Mouse (Mus musculus) small intestine, adult 2 months (tissue): ENCODE measurements around the gene Olfr1378. TPM values are rescaled to one million over a fixed set of nuclear protein-coding genes. Genes with fewer than 3 reads are reported as not detected.

Source experiments
- H3K27ac ChIP-seq: fragments of 200-500 bp; 2 replicates; pipeline ENCODE4 v1.5.1; 2012; ENCODE audit warnings: low read depth, low read length, control low read depth, inconsistent platforms; ENCODE audit not compliant: insufficient read depth
- H3K27me3 ChIP-seq: fragments of 200-500 bp; 2 replicates; pipeline ENCODE4 v1.6.1; 2012; ENCODE audit warnings: mild to moderate bottlenecking, moderate library complexity, low read length, inconsistent platforms; ENCODE audit not compliant: control insufficient read depth, insufficient read depth
- H3K36me3 ChIP-seq: fragments of 200-500 bp; 2 replicates; pipeline ENCODE4 v1.6.1; 2012; ENCODE audit warnings: mild to moderate bottlenecking, low read length, control low read depth, inconsistent platforms; ENCODE audit not compliant: control insufficient read depth, insufficient read depth
- H3K4me1 ChIP-seq: fragments of 200-500 bp; 2 replicates; pipeline ENCODE4 v1.6.1; 2012; ENCODE audit warnings: low read length, inconsistent platforms, mixed read lengths; ENCODE audit not compliant: control insufficient read depth, insufficient read depth, insufficient read length
- H3K4me3 ChIP-seq: fragments of 200-500 bp; 2 replicates; pipeline ENCODE4 v1.5.1; 2012; ENCODE audit warnings: low read depth, mild to moderate bottlenecking, control low read depth, inconsistent platforms, low read length, moderate library complexity
- CTCF ChIP-seq: fragments of 200-500 bp; IDR thresholded peaks from 2 replicates; pipeline ENCODE4 v1.5.1; 2012; ENCODE audit warnings: low read depth, mild to moderate bottlenecking, control low read depth, inconsistent platforms, low read length, moderate library complexity, mixed read lengths; ENCODE audit not compliant: insufficient replicate concordance, insufficient read length; ENCODE audit errors: extremely low read depth
- POLR2A ChIP-seq: fragments of 200-500 bp; IDR thresholded peaks from 2 replicates; pipeline ENCODE4 v1.6.1; 2012; ENCODE audit warnings: low read depth, mild to moderate bottlenecking, control low read depth, inconsistent platforms, low read length, moderate library complexity
- WGBS: fragments of 180-500 bp; shearing (Covaris S2); methylation state at CpG from one replicate; pipeline ENCODE4 v1.1.7; 2018; 5-methylcytosine and 5-hydroxymethylcytosine counted together
- polyA plus RNA-seq: library from polyadenylated mRNA; depleted of rRNA; stranded (reverse); fragments of >200 nt; gene quantifications from 2 replicates; pipeline ENCODE4 v1.2.3, GENCODE M21; 2012

The Olfr1378 gene
- polyA plus RNA-seq, 1 experiment, result not detected

DNA sequence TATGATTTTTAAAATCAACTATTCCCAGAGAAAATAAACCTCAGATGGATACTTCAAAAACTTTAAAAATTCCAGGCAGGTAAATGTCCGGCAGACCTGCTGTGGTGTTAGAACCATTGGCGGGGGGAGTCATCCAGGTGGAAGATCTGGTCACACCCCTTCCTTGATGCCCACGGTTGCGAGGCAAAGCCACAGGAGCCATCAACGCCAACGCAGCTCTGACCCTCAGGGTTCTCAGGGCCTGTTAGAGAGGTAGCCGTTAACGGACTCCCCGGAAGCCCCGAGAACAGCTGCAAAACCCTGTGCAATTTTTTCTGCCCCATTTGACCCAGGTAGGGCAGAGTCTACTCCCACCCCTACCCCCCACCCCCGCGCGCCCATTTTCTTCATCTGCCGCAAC lies 22.8 kb upstream of the Olfr1378 start, which contains the start of gene 4933414I15Rik:
Gene 4933414I15Rik, minus strand, starts transcription at position 260 of the 400 bp plus-strand sequence.
- H3K4me3 ChIP-seq, result no peak within 1 kb of the TSS
- no peaks in the 10 kb centered on the region for H3K36me3 ChIP-seq
- no peaks in the 10 kb centered on the region for H3K4me1 ChIP-seq
- no peak within 1 kb of the TSS for H3K27ac ChIP-seq
- 81% methylated on average over 14 of the region's 14 CpGs for WGBS
- TF ChIP-seq CTCF, result no peak
- no peak for TF ChIP-seq POLR2A
- H3K27me3 ChIP-seq, result no peaks in the 10 kb centered on the region

- TF ChIP-seq POLR2A, result no peak
- 47% methylated on average over 14 of the region's 14 CpGs for WGBS
- Histone ChIP-seq H3K27me3 (no peaks in the 10 kb centered on the region), H3K27ac (no peak overlapping the region), H3K4me3 (no peak overlapping the region), H3K36me3 (no peaks in the 10 kb centered on the region), H3K4me1 (no peaks in the 10 kb centered on the region)
Observed at GRCm38 (mm10) chr11:50952290-50952689, 14.0 kb upstream of the Olfr1378 start.

- no peaks in the 10 kb centered on the region for H3K27me3 ChIP-seq
- no peaks in the 10 kb centered on the region for H3K36me3 ChIP-seq
- 63% methylated on average over 6 of the region's 6 CpGs for WGBS
- no peak within 1 kb of the TSS for H3K27ac ChIP-seq
- TF ChIP-seq CTCF, result no peak
- TF ChIP-seq POLR2A, result no peak
- no peaks in the 10 kb centered on the region for H3K4me1 ChIP-seq
- H3K4me3 ChIP-seq, result no peak within 1 kb of the TSS
Observed at GRCm38 (mm10) chr11:50953665-50954064, 12.7 kb upstream of the Olfr1378 start, which contains the start of gene Prop1. Prop1 (minus strand) TSS chr11:50953765.

- Histone ChIP-seq H3K4me1 (no peaks in the 10 kb centered on the region), H3K27me3 (no peaks in the 10 kb centered on the region), H3K27ac (no peak overlapping the region), H3K4me3 (no peak overlapping the region), H3K36me3 (no peaks in the 10 kb centered on the region)
- 85% methylated on average over 2 of the region's 2 CpGs for WGBS
- TF ChIP-seq POLR2A (no peak), CTCF (no peak)
Observed at GRCm38 (mm10) chr11:50964886-50965285, 1.4 kb upstream of the Olfr1378 start.

- Histone ChIP-seq H3K36me3 (no peaks in the 10 kb centered on the region), H3K4me1 (no peaks in the 10 kb centered on the region), H3K27me3 (no peaks in the 10 kb centered on the region), H3K4me3 (no peak overlapping the region), H3K27ac (no peak overlapping the region)
- 68% methylated on average over 4 of the region's 4 CpGs for WGBS
- TF ChIP-seq CTCF, result no peak
- no peak for TF ChIP-seq POLR2A
Observed at GRCm38 (mm10) chr11:50977216-50977615, 10.9 kb downstream of the Olfr1378 start.

- no peaks in the 10 kb centered on the region for H3K27me3 ChIP-seq
- 59% methylated on average over 5 of the region's 5 CpGs for WGBS
- H3K36me3 ChIP-seq, result no peaks in the 10 kb centered on the region
- no peak within 1 kb of the TSS for H3K4me3 ChIP-seq
- no peaks in the 10 kb centered on the region for H3K4me1 ChIP-seq
- TF ChIP-seq CTCF (no peak), POLR2A (no peak)
- no peak within 1 kb of the TSS for H3K27ac ChIP-seq
Observed at GRCm38 (mm10) chr11:50981667-50982066, 15.3 kb downstream of the Olfr1378 start, which contains the start of gene Olfr1377. Olfr1377 (plus strand) TSS chr11:50981967.

- TF ChIP-seq CTCF, result no peak
- no peak for TF ChIP-seq POLR2A
- H3K27ac ChIP-seq, result no peak within 1 kb of the TSS
- H3K36me3 ChIP-seq, result no peaks in the 10 kb centered on the region
- WGBS, result 61% methylated on average over 5 of the region's 5 CpGs
- no peaks in the 10 kb centered on the region for H3K4me1 ChIP-seq
- no peak within 1 kb of the TSS for H3K4me3 ChIP-seq
- H3K27me3 ChIP-seq, result no peaks in the 10 kb centered on the region; the same call in 1 of the 2 replicates
Observed at GRCm38 (mm10) chr11:51003296-51003695, 37.0 kb downstream of the Olfr1378 start, which contains the start of gene Olfr51. Olfr51 (plus strand) TSS chr11:51003596.

DNA sequence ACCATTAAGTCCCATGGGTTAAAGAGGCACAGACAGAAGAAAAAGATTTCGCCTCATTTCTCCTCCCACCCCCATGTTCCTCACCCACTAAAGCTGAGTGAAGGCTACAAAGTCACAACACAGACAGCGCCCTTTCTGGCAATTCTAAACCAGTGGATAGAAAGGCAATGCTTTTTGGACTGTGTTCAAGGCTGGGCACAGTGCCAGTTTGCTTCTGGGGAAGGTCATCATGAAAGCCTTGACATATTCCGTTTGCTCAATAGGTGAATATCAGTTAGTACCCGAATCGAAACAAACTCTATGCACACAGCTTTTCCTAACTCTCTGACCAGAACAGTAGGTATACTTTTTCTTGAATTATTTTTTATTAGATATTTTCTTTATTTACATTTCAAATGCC lies 45.5 kb downstream of the Olfr1378 start:
- no peak for TF ChIP-seq CTCF
- no peak for TF ChIP-seq POLR2A
- H3K27ac ChIP-seq, result no peak overlapping the region
- 33% methylated on average over 5 of the region's 5 CpGs for WGBS
- H3K36me3 ChIP-seq, result no peaks in the 10 kb centered on the region
- no peak overlapping the region for H3K4me3 ChIP-seq
- no peaks in the 10 kb centered on the region for H3K27me3 ChIP-seq
- no peaks in the 10 kb centered on the region for H3K4me1 ChIP-seq
